Mouse (Mus musculus) G1E (cell line): ENCODE data around the gene Thsd4.

Source experiments
- CTCF ChIP-seq: IDR thresholded peaks from 2 replicates; pipeline ENCODE4 v1.5.1; 2012; ENCODE audit warnings: low read depth, low read length, inconsistent platforms, mixed read lengths
- GATA1 ChIP-seq: IDR thresholded peaks from 2 replicates; pipeline ENCODE4 v1.6.1; 2012; ENCODE audit warnings: borderline replicate concordance, low read length, inconsistent platforms, mixed read lengths
- TAL1 ChIP-seq: conservative IDR thresholded peaks from 2 replicates; pipeline ENCODE4 v1.6.1; 2012; ENCODE audit warnings: low read depth, low read length, inconsistent platforms, mixed read lengths

GRCm38 (mm10) chr9:59981116-59981515 is 540.7 kb downstream of the Thsd4 start:
- TF ChIP-seq CTCF (no peak), GATA1 (no peak), TAL1 (no peak)
